Mouse (Mus musculus): ENCODE measurements around the gene Tuft1. TPM values are rescaled to one million over a fixed set of nuclear protein-coding genes. Genes with fewer than 3 reads are reported as not detected.
"Not testable (repeated sequence)": the region's sequence is repeated elsewhere in the genome, so short reads cannot be mapped to it uniquely, and the experiment has no call there.

The Tuft1 gene
- total RNA-seq, 4 experiments from 2014 or later: 2.6 to 3.9 (median 3.1) TPM

- DNase-seq (ENCODE audit: low spot score in 2 of 2): not testable (repeated sequence)
Measured at GRCm38 (mm10) chr3:94660841-94661240, 2.2 kb upstream of the Tuft1 start.

- not testable (repeated sequence) for DNase-seq (ENCODE audit: low spot score in 2 of 2)
Measured at GRCm38 (mm10) chr3:94659142-94659748, 573 bp upstream of the Tuft1 start.

- DNase-seq (ENCODE audit: low spot score in 2 of 2): not testable (repeated sequence)
Measured at GRCm38 (mm10) chr3:94657852-94658739, 576 bp downstream of the Tuft1 start.

- DNase-seq (ENCODE audit: low spot score in 2 of 2): not testable (repeated sequence)
Measured at GRCm38 (mm10) chr3:94653967-94654366, 4.7 kb downstream of the Tuft1 start.

- no peak for DNase-seq (ENCODE audit: low spot score in 2 of 2)
Measured at GRCm38 (mm10) chr3:94650409-94650808, 8.3 kb downstream of the Tuft1 start.

- DNase-seq (ENCODE audit: low spot score in 2 of 2): no peak
Measured at GRCm38 (mm10) chr3:94648755-94649590, 9.7 kb downstream of the Tuft1 start.

- DNase-seq (ENCODE audit: low spot score in 2 of 2): not testable (repeated sequence)
Measured at GRCm38 (mm10) chr3:94642495-94643162, 16.0 kb downstream of the Tuft1 start, which contains the start of gene Gm10972. Gene Gm10972, plus strand, starts transcription at chr3:94643112.

- DNase-seq (ENCODE audit: low spot score in 2 of 2): no peak
Measured at GRCm38 (mm10) chr3:94629876-94630275, 28.8 kb downstream of the Tuft1 start.

- no peak for DNase-seq (ENCODE audit: low spot score in 2 of 2)
Measured at GRCm38 (mm10) chr3:94628712-94629111, 30.0 kb downstream of the Tuft1 start.

- DNase-seq (ENCODE audit: low spot score in 2 of 2): no peak
Measured at GRCm38 (mm10) chr3:94624281-94624680, 34.4 kb downstream of the Tuft1 start.

GRCm38 (mm10) chr3:94622550-94622949 is 36.1 kb downstream of the Tuft1 start:
- DNase-seq (ENCODE audit: low spot score in 2 of 2): no peak

GRCm38 (mm10) chr3:94621740-94622507 is 36.7 kb downstream of the Tuft1 start:
- no peak for DNase-seq (ENCODE audit: low spot score in 2 of 2)

- peak in 1 of 2 experiments; percentile 26 for DNase-seq (ENCODE audit: low spot score in 2 of 2)
Measured at GRCm38 (mm10) chr3:94616717-94617116, 42.0 kb downstream of the Tuft1 start.

- no peak for DNase-seq (ENCODE audit: low spot score in 2 of 2)
Measured at GRCm38 (mm10) chr3:94613258-94613878, 45.3 kb downstream of the Tuft1 start.

GRCm38 (mm10) chr3:94612274-94612673 is 46.4 kb downstream of the Tuft1 start:
- DNase-seq (ENCODE audit: low spot score in 2 of 2): no peak

- DNase-seq (ENCODE audit: low spot score in 2 of 2): no peak
Measured at GRCm38 (mm10) chr3:94611834-94612233, 46.8 kb downstream of the Tuft1 start.

GRCm38 (mm10) chr3:94611343-94611742 is 47.3 kb downstream of the Tuft1 start:
- DNase-seq (ENCODE audit: low spot score in 2 of 2): peak; percentile 20 to 21

GRCm38 (mm10) chr3:94610581-94610980 is 48.1 kb downstream of the Tuft1 start:
- no peak for DNase-seq (ENCODE audit: low spot score in 2 of 2)

- DNase-seq (ENCODE audit: low spot score in 2 of 2): no peak
Measured at GRCm38 (mm10) chr3:94609621-94610020, 49.1 kb downstream of the Tuft1 start.

GRCm38 (mm10) chr3:94601959-94602358 is 56.7 kb downstream of the Tuft1 start:
- DNase-seq (ENCODE audit: low spot score in 2 of 2): peak in 1 of 2 experiments; percentile 37
